Mouse (Mus musculus) right cerebral cortex, postnatal 14 days (tissue): ENCODE data around the gene Rreb1.

Source experiments
- DNase-seq: peaks from one replicate; pipeline ENCODE4 v3.0.0; 2022

Rreb1 gene

GRCm38 (mm10) chr13:37854455-37855220, 76.4 kb downstream of the Rreb1 start:
- DNase-seq: no peak

DNA sequence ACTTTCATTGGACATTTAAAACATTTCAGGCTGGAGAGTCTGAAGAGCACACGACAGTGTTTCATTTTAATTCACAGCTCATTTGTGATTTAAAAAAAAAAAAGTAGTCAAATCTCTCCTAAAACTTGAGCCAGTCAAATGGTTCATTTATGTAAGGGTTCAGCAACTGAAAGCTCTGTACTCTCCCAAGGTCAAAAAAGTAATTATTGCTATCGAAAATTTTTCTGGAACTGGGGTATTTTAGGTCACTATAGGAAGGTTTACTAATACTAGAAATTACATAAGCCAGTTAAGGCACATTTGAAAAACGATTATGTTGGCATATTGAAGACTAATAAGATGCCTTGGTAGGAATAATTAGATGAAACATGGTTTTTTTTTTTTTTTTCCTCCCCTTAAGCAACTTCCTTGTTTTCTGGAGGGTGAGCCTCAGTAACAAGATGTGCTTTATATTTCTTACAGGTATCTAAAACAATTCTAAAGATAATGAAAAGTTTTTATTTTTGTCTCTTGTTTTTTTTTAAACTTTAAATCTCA, 77.1 kb downstream of the Rreb1 start:
- no peak for DNase-seq

DNA sequence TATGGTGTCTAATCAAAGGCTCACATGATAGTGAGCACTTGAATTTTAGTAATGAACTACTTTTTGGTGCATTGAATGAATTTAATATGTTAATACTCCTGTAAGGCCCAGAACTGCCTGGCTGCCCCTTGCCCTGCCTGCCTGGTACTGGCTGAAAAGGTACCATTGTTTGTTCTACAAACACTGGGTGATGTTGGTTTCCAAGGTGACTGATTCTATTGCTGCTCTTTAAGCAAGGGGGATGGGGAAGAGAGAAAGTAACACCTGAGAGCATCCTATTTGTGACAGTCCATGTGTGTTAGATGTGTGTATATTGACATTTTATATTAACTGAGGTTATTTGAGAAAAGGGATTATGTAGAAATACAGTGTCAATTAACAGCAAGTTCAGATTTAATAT, 77.6 kb downstream of the Rreb1 start:
- no peak for DNase-seq

- DNase-seq: no peak
Observed at GRCm38 (mm10) chr13:37856537-37856936, 78.3 kb downstream of the Rreb1 start.

- peak; percentile 86 for DNase-seq
Observed at GRCm38 (mm10) chr13:37857284-37858065, 79.3 kb downstream of the Rreb1 start.

DNA sequence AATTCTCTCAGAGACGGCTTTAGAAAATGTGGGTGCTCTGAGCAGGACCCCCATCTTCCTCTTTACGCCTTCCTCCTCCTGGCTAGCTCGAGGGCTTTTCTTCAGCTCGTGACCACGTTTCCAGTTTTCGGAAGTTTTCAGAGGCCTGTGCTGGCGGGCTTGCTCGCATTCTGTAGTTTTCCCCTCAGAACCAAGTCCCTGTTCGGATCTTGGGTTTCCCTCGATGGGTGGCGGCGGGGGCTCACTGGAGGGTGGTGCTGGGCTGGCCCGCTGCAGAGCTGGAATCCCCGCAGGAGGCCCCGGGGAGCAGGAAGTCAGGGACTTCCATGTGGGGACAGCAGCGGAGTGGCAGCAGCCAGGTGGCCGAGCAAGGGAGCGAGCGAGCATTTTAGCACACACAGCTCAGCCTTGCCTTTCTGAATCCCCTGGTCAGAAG, 79.9 kb downstream of the Rreb1 start:
- no peak for DNase-seq

DNA sequence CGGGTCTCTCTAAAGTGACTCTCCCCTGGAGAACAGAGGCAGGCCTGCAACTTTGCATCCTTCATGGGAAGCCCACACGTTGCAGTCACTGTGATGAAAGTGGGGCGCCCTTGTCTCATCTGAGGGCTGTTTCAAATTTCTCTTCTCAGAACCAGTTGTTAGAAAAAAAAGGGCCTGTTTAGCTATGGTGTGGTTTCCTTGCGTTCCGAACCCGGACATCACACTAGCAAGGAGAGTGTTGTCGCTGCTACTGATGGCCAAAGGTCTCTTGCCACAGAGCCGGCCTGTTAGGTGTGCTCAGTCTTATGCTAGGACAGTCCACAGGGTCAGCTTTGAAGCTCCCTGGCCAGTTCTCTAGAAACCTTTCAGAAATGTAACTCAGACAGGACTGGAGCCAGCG, 80.3 kb downstream of the Rreb1 start:
- DNase-seq: no peak

GRCm38 (mm10) chr13:37859782-37860181, 81.6 kb downstream of the Rreb1 start:
- no peak for DNase-seq

GRCm38 (mm10) chr13:37860204-37860603, 82.0 kb downstream of the Rreb1 start:
- DNase-seq: no peak

DNA sequence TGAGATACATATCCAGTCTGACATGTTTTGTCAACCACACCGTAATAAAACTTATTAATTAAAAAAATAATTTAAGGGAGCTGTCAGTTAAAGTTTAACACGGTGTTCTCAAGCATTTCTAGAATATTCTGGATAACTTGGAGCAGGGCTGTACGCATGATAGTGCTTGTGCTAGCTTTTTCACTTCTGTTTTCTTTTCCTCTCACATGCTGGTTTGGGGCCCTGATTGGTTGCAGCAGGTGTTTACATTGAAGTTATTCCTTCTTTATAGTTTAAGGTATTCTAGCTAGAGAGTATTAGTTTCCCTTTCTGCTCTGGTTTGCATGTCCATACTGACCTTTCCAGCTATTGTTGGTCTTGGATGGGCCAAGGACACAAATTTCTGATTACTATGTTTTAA, 82.6 kb downstream of the Rreb1 start:
- DNase-seq: no peak

- no peak for DNase-seq
Observed at GRCm38 (mm10) chr13:37862492-37862891, 84.3 kb downstream of the Rreb1 start.

- DNase-seq: no peak
Observed at GRCm38 (mm10) chr13:37863643-37864042, 85.4 kb downstream of the Rreb1 start.

DNA sequence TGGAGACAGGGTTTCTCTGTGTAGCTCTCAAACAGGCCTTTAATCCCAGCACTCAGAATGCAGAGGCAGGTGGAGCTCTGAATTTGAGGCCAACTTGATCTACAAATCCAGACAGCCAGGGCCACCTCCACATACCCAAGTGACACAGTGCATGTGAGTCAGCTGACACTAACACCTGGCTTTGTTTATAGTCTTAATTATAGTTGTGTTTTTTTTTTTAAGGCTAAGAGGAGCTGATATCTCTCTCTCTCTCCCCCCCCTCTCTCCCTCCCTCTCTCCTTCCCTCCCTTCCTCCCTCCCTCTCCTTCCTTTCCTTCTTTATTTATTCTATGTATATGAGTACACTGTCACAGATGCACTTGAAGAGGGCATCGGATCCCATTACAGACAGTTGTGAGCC, 86.5 kb downstream of the Rreb1 start:
- no peak for DNase-seq

- DNase-seq: no peak
Observed at GRCm38 (mm10) chr13:37866296-37866695, 88.1 kb downstream of the Rreb1 start.

GRCm38 (mm10) chr13:37866846-37867245, 88.6 kb downstream of the Rreb1 start:
- no peak for DNase-seq

DNA sequence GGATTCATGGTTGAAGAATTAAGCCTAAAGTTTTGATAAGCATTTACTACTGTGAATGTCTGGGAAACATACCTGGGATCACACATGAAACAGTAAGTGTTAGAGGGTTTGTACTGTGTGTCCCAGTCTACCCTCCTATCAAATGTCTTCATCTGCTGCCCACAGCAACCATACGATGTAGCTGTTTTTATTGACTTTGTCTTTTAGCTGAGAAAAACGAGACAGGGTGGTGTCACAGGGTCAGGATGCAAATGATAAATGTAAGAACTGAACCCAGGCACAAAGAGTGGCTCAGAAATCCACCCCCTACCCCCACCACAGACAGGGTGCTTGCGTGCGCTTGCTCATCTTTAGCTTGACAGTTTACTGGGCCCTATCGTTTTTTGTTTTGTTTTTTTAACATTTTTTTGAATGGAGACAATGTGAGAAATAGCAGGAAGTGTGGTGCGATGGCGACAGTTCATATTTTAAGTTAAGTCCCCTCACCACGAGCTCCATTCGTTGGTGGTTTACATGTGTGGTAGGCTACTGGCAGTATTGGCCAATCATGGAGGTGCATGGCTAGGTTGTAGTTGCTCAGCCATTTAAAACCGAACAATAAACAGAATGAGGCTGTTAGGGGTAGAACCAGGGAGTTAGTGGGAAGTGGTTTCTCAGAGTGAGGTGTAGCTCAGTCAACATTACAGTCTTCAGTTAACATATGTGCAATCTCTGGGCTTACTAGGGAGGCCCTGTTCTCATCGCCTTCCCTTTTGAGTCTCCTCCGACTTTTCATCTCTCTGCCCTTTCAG, 92.1 kb downstream of the Rreb1 start:
- no peak for DNase-seq

DNA sequence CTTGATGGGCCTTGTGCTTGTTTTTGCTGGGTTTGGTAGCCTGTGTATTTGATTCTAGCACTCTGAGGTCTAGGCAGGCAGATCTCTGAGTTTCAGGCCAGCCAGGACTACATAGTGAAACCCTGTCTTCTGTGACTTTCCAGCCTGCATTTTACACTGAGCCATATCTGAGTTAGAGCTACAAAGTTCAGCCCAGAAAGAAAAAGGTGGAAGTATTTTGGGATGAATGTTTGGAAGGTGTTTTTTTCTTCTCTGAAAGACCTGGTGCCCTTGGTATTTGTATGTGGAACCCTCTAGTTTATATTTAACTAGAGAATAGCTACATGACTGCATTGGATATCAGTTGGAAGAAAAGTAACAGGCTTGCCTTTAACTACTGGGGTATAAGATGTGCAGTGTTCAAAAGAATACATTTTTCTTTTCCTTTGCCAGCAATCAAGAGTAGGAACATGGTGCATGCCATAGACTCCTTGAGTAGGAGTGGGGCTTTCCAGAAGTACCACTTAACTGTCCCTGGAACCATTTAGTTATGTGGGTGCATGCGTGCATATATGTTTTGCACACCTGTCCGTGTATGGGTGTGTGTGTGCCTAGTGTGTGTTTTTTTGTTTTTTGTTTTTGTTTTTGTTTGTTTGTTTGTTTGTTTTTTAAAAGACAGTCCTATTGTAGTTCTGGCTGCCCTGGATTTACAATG, 94.1 kb downstream of the Rreb1 start:
- no peak for DNase-seq

GRCm38 (mm10) chr13:37873125-37873891, 95.1 kb downstream of the Rreb1 start:
- no peak for DNase-seq

DNA sequence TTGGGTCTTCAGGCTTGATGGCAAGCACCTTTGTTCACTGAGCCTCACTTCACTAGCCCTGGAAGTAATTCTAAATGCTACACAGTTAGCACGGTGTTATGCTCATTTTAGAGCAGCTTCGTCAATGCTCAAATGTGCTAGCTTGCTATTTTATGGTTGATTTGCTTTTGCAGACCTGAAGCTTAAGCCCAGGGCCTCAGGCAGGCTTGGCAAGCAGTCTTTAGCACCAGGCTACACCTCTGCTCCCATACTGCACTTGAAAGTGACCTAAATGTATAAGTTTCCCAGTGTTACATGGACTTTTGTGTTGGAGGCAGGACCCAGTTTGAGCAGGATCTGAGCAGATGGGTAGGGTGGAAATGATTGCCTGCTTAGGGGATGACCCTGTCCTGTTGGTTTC, 97.7 kb downstream of the Rreb1 start:
- no peak for DNase-seq

DNA sequence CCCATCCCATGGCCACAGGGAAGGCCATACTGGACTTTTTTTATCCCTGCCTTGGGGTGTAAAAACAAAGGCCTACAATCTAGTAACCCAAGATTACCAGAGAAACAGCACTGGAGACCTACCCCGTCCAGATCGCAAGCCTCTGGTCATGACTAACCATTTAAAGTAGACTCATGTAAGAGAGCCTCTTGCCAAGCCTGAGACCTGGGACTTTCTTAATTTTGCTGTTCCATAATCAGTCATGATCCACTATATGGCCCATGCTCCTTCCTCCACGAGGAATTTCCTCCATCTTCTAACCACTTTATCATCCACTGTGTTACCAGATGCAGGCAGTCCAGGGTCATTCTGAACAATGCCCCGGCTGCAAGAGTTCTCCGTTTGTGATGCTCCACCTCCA, 98.2 kb downstream of the Rreb1 start:
- DNase-seq: no peak

GRCm38 (mm10) chr13:37876836-37877235, 98.6 kb downstream of the Rreb1 start:
- DNase-seq: no peak

DNA sequence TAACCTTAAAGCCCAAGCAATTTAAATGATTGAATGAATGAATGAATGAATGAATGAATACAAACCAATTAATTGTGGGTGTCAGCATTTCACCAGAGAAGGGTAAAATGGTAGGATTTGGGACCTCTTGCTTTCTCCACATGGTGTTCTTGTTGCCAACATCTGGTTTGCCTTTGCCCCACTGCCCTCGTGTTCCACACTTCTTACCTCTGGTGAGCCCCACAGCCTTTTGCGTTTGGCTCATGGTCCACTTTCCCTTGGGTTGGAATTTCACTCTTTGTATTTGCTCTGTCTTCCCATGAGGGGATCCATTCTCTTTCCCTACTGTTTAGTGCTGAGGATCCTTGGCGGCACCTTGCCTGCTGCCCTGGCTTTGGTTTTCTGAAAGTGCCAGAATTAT, 99.0 kb downstream of the Rreb1 start:
- DNase-seq: no peak
